Mouse (Mus musculus): ENCODE data around the gene Ciita.

DNA sequence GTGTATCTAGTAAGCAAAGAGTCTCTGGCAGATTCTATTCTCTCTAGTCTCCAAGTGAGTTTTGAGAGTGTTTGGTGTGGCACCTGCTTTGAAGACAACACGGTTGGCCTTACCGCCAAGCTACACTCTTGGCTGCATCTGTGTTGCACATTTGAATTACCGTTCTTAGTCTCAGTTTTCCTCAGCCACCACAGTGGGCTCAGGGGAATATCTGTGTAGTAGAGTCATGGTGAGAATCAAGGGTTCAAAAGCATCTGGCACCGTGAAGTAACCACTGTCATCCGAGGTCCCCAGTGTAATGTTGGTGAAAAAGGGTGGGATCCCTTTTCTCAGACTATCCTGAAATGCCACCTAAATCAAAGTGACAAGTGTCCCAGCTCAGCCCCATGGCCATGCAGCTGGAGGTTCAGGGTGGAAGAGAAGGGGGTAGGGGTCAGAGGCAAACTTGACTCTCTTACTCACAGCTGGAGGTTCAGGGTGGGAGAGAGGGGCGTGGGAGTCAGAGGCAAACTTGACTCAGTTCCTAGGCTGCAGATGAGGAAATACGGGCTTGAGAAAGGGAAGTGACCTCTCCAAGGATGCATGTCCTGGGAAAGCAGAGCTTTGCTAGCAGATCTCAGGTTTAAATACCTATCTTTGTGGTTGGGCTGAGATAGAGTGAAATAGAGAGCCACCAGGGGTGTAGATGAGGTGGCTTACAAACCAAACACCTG lies 9.1 kb downstream of the Ciita start:
- TF ChIP-seq CTCF (IDR thresholded peaks at IDR 0.05; ENCODE audit: borderline replicate concordance, insufficient read depth, low read length) (no peak), POLR2A (IDR thresholded peaks at IDR 0.05; ENCODE audit: low read depth, low read length) (no peak)

All from embryonic fibroblast, embryonic 13.5 days (primary cell).